Mouse (Mus musculus): ENCODE results near the gene Kcnc4.

- no peak for TF ChIP-seq CTCF (IDR thresholded peaks at IDR 0.05; ENCODE audit: borderline replicate concordance, insufficient read depth, low read length)
- TF ChIP-seq POLR2A (IDR thresholded peaks at IDR 0.05; ENCODE audit: low read depth, low read length): no peak
These were observed 42.1 kb downstream of the Kcnc4 start for GRCm38 (mm10) chr3:107417287-107417644.
